In the genomic region with DNA sequence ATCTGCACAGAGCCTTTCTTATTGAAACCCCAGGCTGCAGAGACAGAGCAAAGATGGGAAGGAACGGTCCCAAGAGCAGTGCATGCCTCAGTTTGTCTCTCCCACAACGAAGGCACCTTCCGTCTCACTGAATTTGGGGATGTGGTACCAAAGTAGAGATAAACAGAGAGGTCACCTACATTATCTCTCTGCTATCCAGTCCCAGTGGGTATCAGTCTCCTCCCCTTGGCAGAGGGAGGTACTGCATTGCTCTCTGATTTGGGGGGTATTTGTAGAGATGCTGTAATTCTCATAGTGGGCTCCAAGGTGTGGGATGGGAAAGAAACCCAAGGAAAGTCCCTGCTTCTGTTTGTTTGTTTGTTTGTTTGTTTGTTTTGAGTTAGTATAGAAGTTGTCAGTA, we compare ENCODE assay signal across 1 mouse cellular context.
TF ChIP-seq lines count a peak whose summit lies in the region.

No protein-coding gene starts in this region.

TF ChIP-seq in CH12.LX, 34 proteins besides CTCF, POLR2A, EP300 and RAD21:
- peak; percentile 81 for TF ChIP-seq SMC3 (IDR thresholded peaks at IDR 0.05; ENCODE audit: low read depth, low read length)
- no peak for TF ChIP-seq ETS1 (conservative IDR thresholded peaks at IDR 0.05; ENCODE audit: low read depth, low read length)
- TF ChIP-seq MEF2A (IDR thresholded peaks at IDR 0.05; ENCODE audit: borderline replicate concordance, low read depth, low read length): no peak
- TF ChIP-seq POLR2AphosphoS2 (IDR thresholded peaks at IDR 0.05; ENCODE audit: low read depth, low read length): no peak
- no peak for TF ChIP-seq MXI1 (IDR thresholded peaks at IDR 0.05; ENCODE audit: low read depth, low read length)
- no peak for TF ChIP-seq USF1 (IDR thresholded peaks at IDR 0.05; ENCODE audit: low read depth, low read length)
